Mouse (Mus musculus) heart, embryonic 12.5 days (tissue): Measurements from ENCODE around the gene Fh1. TPM values are rescaled to one million over a fixed set of nuclear protein-coding genes. Genes with fewer than 3 reads are reported as not detected.

Source experiments
- ATAC-seq: fragments of 200-750 bp; cut with Nextera tagmentation; 2 replicates; pipeline ENCODE4 v1.8.0; 2017; ENCODE audit warnings: moderate TSS enrichment, moderate library complexity; ENCODE audit not compliant: insufficient number of reproducible peaks, low FRiP score
- H3K27ac ChIP-seq: fragments of 300-500 bp; sonication (generic); 2 replicates; pipeline ENCODE4 v1.5.1; 2016; ENCODE audit warnings: mild to moderate bottlenecking, moderate library complexity; ENCODE audit not compliant: poor library complexity, severe bottlenecking
- H3K27me3 ChIP-seq: fragments of 300-500 bp; sonication (generic); replicated peaks from 2 replicates; pipeline ENCODE4 v1.6.1; 2016; ENCODE audit warnings: mild to moderate bottlenecking, moderate library complexity
- H3K36me3 ChIP-seq: fragments of 300-500 bp; sonication (generic); 2 replicates; pipeline ENCODE4 v1.6.1; 2016; ENCODE audit warnings: mild to moderate bottlenecking, moderate library complexity
- H3K4me1 ChIP-seq: fragments of 300-500 bp; sonication (generic); replicated peaks from 2 replicates; pipeline ENCODE4 v1.6.1; 2016; ENCODE audit warnings: mild to moderate bottlenecking
- H3K4me2 ChIP-seq: fragments of 300-500 bp; sonication (generic); 2 replicates; pipeline ENCODE4 v1.6.1; 2016; ENCODE audit warnings: mild to moderate bottlenecking, moderate library complexity
- H3K4me3 ChIP-seq: fragments of 300-500 bp; sonication (generic); 2 replicates; pipeline ENCODE4 v1.5.1; 2016; ENCODE audit warnings: mild to moderate bottlenecking
- H3K9ac ChIP-seq: fragments of 300-500 bp; sonication (generic); 2 replicates; pipeline ENCODE4 v1.6.1; 2016; ENCODE audit warnings: mild to moderate bottlenecking, moderate library complexity
- H3K9me3 ChIP-seq: fragments of 300-500 bp; sonication (generic); replicated peaks from 2 replicates; pipeline ENCODE4 v1.6.1; 2016; ENCODE audit warnings: mild to moderate bottlenecking, moderate library complexity
- WGBS: fragments of 180-500 bp; shearing (Covaris S2); methylation state at CpG from one replicate; pipeline ENCODE4 v1.1.7; 2016; 5-methylcytosine and 5-hydroxymethylcytosine counted together
- polyA plus RNA-seq: library from polyadenylated mRNA; unstranded; fragments of >200 nt; fragmentation: Nextera tagmentation; extraction: Ambion mirVana; gene quantifications from 2 replicates; pipeline ENCODE4 v1.2.1, GENCODE M21; 2016

Gene Fh1
- polyA plus RNA-seq, 1 experiment from 2014 or later: 192 TPM

- Histone ChIP-seq H3K36me3 (no peaks in the 10 kb centered on the region), H3K4me3 (no peak overlapping the region), H3K4me2 (no peak overlapping the region), H3K4me1 (no peaks in the 10 kb centered on the region), H3K27ac (no peak overlapping the region), H3K9ac (no peak overlapping the region), H3K27me3 (no peaks in the 10 kb centered on the region), H3K9me3 (no peaks in the 10 kb centered on the region)
- no peak for ATAC-seq
- 79% methylated on average over 9 of the region's 9 CpGs for WGBS
Observed at GRCm38 (mm10) chr1:175579598-175580235, 45.7 kb downstream of the Fh1 start.

GRCm38 (mm10) chr1:175578425-175579096, 46.9 kb downstream of the Fh1 start:
- Histone ChIP-seq H3K36me3 (no peaks in the 10 kb centered on the region), H3K4me1 (no peaks in the 10 kb centered on the region), H3K27ac (no peak overlapping the region), H3K4me3 (no peak overlapping the region), H3K4me2 (no peak overlapping the region), H3K9ac (no peak overlapping the region), H3K27me3 (no peaks in the 10 kb centered on the region), H3K9me3 (no peaks in the 10 kb centered on the region)
- WGBS: 80% methylated on average over 2 of the region's 2 CpGs
- no peak for ATAC-seq

GRCm38 (mm10) chr1:175574129-175574528, 51.3 kb downstream of the Fh1 start:
- H3K27ac ChIP-seq: no peak overlapping the region
- H3K36me3 ChIP-seq: no peaks in the 10 kb centered on the region
- no peak overlapping the region for H3K4me3 ChIP-seq
- no peaks in the 10 kb centered on the region for H3K4me1 ChIP-seq
- no peak overlapping the region for H3K4me2 ChIP-seq
- 72% methylated on average over 2 of the region's 2 CpGs for WGBS
- no peak for ATAC-seq
- no peaks in the 10 kb centered on the region for H3K9me3 ChIP-seq
- no peak overlapping the region for H3K9ac ChIP-seq
- H3K27me3 ChIP-seq: no peaks in the 10 kb centered on the region

GRCm38 (mm10) chr1:175565579-175566103, 59.8 kb downstream of the Fh1 start:
- no peaks in the 10 kb centered on the region for H3K4me1 ChIP-seq
- no peak overlapping the region for H3K27ac ChIP-seq
- WGBS: 66% methylated on average over 6 of the region's 6 CpGs
- ATAC-seq: no peak
- H3K4me2 ChIP-seq: no peak overlapping the region
- no peaks in the 10 kb centered on the region for H3K27me3 ChIP-seq
- no peak overlapping the region for H3K4me3 ChIP-seq
- H3K9me3 ChIP-seq: no peaks in the 10 kb centered on the region
- no peaks in the 10 kb centered on the region for H3K36me3 ChIP-seq
- no peak overlapping the region for H3K9ac ChIP-seq

GRCm38 (mm10) chr1:175564321-175564720, 61.1 kb downstream of the Fh1 start:
- ATAC-seq: no peak
- H3K27ac ChIP-seq: no peak overlapping the region
- H3K4me3 ChIP-seq: no peak overlapping the region
- no peaks in the 10 kb centered on the region for H3K4me1 ChIP-seq
- no peaks in the 10 kb centered on the region for H3K9me3 ChIP-seq
- no peak overlapping the region for H3K4me2 ChIP-seq
- H3K27me3 ChIP-seq: no peaks in the 10 kb centered on the region
- no peaks in the 10 kb centered on the region for H3K36me3 ChIP-seq
- 83% methylated on average over 4 of the region's 4 CpGs for WGBS
- no peak overlapping the region for H3K9ac ChIP-seq

- H3K4me3 ChIP-seq: no peak overlapping the region
- H3K9ac ChIP-seq: no peak overlapping the region
- no peak for ATAC-seq
- no peak overlapping the region for H3K4me2 ChIP-seq
- no peaks in the 10 kb centered on the region for H3K4me1 ChIP-seq
- H3K9me3 ChIP-seq: no peaks in the 10 kb centered on the region
- H3K36me3 ChIP-seq: no peaks in the 10 kb centered on the region
- no peak overlapping the region for H3K27ac ChIP-seq
- no peaks in the 10 kb centered on the region for H3K27me3 ChIP-seq
- WGBS: 80% methylated on average over 2 of the region's 2 CpGs
Observed at GRCm38 (mm10) chr1:175562379-175562778, 63.1 kb downstream of the Fh1 start.

- H3K36me3 ChIP-seq: no peaks in the 10 kb centered on the region
- H3K9ac ChIP-seq: no peak overlapping the region
- no peaks in the 10 kb centered on the region for H3K27me3 ChIP-seq
- no peaks in the 10 kb centered on the region for H3K4me1 ChIP-seq
- H3K4me2 ChIP-seq: no peak overlapping the region
- no peak overlapping the region for H3K27ac ChIP-seq
- H3K4me3 ChIP-seq: no peak overlapping the region
- ATAC-seq: no peak
- no peaks in the 10 kb centered on the region for H3K9me3 ChIP-seq
Observed at GRCm38 (mm10) chr1:175561806-175562205, 63.6 kb downstream of the Fh1 start.

- Histone ChIP-seq H3K36me3 (no peaks in the 10 kb centered on the region), H3K9ac (no peak overlapping the region), H3K9me3 (no peaks in the 10 kb centered on the region), H3K27me3 (no peaks in the 10 kb centered on the region), H3K4me1 (no peaks in the 10 kb centered on the region), H3K27ac (no peak overlapping the region), H3K4me3 (no peak overlapping the region), H3K4me2 (no peak overlapping the region)
- no peak for ATAC-seq
- 85% methylated on average over 1 of the region's 1 CpGs for WGBS
Observed at GRCm38 (mm10) chr1:175554641-175555040, 70.8 kb downstream of the Fh1 start.

- Histone ChIP-seq H3K4me2 (no peak overlapping the region), H3K27me3 (no peaks in the 10 kb centered on the region), H3K27ac (no peak overlapping the region), H3K4me1 (no peaks in the 10 kb centered on the region), H3K9me3 (no peaks in the 10 kb centered on the region), H3K4me3 (no peak overlapping the region), H3K9ac (no peak overlapping the region), H3K36me3 (no peaks in the 10 kb centered on the region)
- 66% methylated on average over 3 of the region's 3 CpGs for WGBS
- no peak for ATAC-seq
Observed at GRCm38 (mm10) chr1:175552474-175552873, 73.0 kb downstream of the Fh1 start.

GRCm38 (mm10) chr1:175550586-175550985, 74.8 kb downstream of the Fh1 start:
- 71% methylated on average over 1 of the region's 1 CpGs for WGBS

More at GRCm38 (mm10) chr1:175550586-175550985, 74.8 kb downstream of the Fh1 start:
- Histone ChIP-seq H3K27ac (no peak overlapping the region), H3K27me3 (no peaks in the 10 kb centered on the region), H3K9ac (no peak overlapping the region), H3K9me3 (no peaks in the 10 kb centered on the region), H3K36me3 (no peaks in the 10 kb centered on the region), H3K4me1 (no peaks in the 10 kb centered on the region), H3K4me2 (no peak overlapping the region), H3K4me3 (no peak overlapping the region)
- ATAC-seq: no peak
